Mouse (Mus musculus) midbrain, postnatal 0 days (tissue): ENCODE measurements around the gene Usp38. TPM values are rescaled to one million over a fixed set of nuclear protein-coding genes. Genes with fewer than 3 reads are reported as not detected.

ENCODE experiments used
- ATAC-seq: fragments of 200-750 bp; cut with Nextera tagmentation; 2 replicates; pipeline ENCODE4 v1.8.0; 2017; ENCODE audit warnings: moderate number of reproducible peaks, mild to moderate bottlenecking, moderate TSS enrichment, moderate library complexity; ENCODE audit not compliant: low FRiP score
- DNase-seq: peaks from one replicate; pipeline ENCODE4 v3.0.0-alpha.2; 2015; ENCODE audit warnings: low spot score
- H3K27ac ChIP-seq: fragments of 300-500 bp; sonication (generic); 2 replicates; pipeline ENCODE4 v1.5.1; 2014; ENCODE audit warnings: low read depth, mild to moderate bottlenecking, low read length, mixed read lengths
- H3K27me3 ChIP-seq: fragments of 300-500 bp; sonication (generic); 2 replicates; pipeline ENCODE4 v1.6.1; 2014; ENCODE audit warnings: low read length, control low read depth, mixed read lengths; ENCODE audit not compliant: insufficient read depth
- H3K36me3 ChIP-seq: fragments of 300-500 bp; sonication (generic); 2 replicates; pipeline ENCODE4 v1.6.1; 2014; ENCODE audit warnings: low read length, control low read depth, mixed read lengths; ENCODE audit not compliant: insufficient read depth
- H3K4me1 ChIP-seq: fragments of 300-500 bp; sonication (generic); 2 replicates; pipeline ENCODE4 v1.6.1; 2014; ENCODE audit warnings: mild to moderate bottlenecking, control low read depth, antibody characterized with exemption, low read length, mixed read lengths; ENCODE audit not compliant: insufficient read depth
- H3K4me2 ChIP-seq: fragments of 300-500 bp; sonication (generic); 2 replicates; pipeline ENCODE4 v1.6.1; 2014; ENCODE audit warnings: low read depth, mild to moderate bottlenecking, low read length, mixed read lengths; ENCODE audit not compliant: poor library complexity, severe bottlenecking
- H3K4me3 ChIP-seq: fragments of 300-500 bp; sonication (generic); 2 replicates; pipeline ENCODE4 v1.5.1; 2014; ENCODE audit warnings: low read depth, mild to moderate bottlenecking, low read length, moderate library complexity
- H3K9ac ChIP-seq: fragments of 300-500 bp; sonication (generic); replicated peaks from 2 replicates; pipeline ENCODE4 v1.6.1; 2014; ENCODE audit warnings: mild to moderate bottlenecking, low read length, moderate library complexity, mixed read lengths; ENCODE audit not compliant: poor library complexity, severe bottlenecking
- H3K9me3 ChIP-seq: fragments of 300-500 bp; sonication (generic); 2 replicates; pipeline ENCODE4 v1.6.1; 2016; ENCODE audit warnings: low read length, control low read depth
- CTCF ChIP-seq: IDR thresholded peaks from 2 replicates; pipeline ENCODE4 v1.5.1; 2016; ENCODE audit warnings: antibody characterized with exemption, mild to moderate bottlenecking
- WGBS: fragments of 180-500 bp; shearing (Covaris S2); extraction: QIAGEN DNeasy Blood & Tissue Kit; methylation state at CpG from one replicate; pipeline ENCODE4 v1.1.7; 2014; 5-methylcytosine and 5-hydroxymethylcytosine counted together
- polyA plus RNA-seq: library from polyadenylated mRNA; unstranded; fragments of >200 nt; fragmentation: Nextera tagmentation; extraction: Ambion mirVana; gene quantifications from 2 replicates; pipeline ENCODE4 v1.2.1, GENCODE M21; 2015
- total RNA-seq: library from RNA; depleted of rRNA; stranded (reverse); fragments of >200 nt; gene quantifications from 2 replicates; pipeline ENCODE4 v1.2.3, GENCODE M21; 2014

Gene Usp38
- total and polyA plus RNA-seq, 2 experiments from 2014 or later: 17.9 to 30.4 TPM

- ATAC-seq (no peak), DNase-seq (no peak)
- no peaks in the 10 kb centered on the region for H3K27me3 ChIP-seq
- H3K27ac ChIP-seq: no peak overlapping the region
- no peak for TF ChIP-seq CTCF
- H3K4me3 ChIP-seq: no peak overlapping the region
- H3K4me2 ChIP-seq: no peak overlapping the region
- WGBS: 86% methylated on average over 9 of the region's 9 CpGs
- no peaks in the 10 kb centered on the region for H3K36me3 ChIP-seq
- H3K9me3 ChIP-seq: peaks cover 3% of the 10 kb centered on the region; the same call in 1 of the 2 replicates
- no peak overlapping the region for H3K9ac ChIP-seq
- H3K4me1 ChIP-seq: no peaks in the 10 kb centered on the region
Observed at GRCm38 (mm10) chr8:80959588-80960268, 55.0 kb downstream of the Usp38 start.

DNA sequence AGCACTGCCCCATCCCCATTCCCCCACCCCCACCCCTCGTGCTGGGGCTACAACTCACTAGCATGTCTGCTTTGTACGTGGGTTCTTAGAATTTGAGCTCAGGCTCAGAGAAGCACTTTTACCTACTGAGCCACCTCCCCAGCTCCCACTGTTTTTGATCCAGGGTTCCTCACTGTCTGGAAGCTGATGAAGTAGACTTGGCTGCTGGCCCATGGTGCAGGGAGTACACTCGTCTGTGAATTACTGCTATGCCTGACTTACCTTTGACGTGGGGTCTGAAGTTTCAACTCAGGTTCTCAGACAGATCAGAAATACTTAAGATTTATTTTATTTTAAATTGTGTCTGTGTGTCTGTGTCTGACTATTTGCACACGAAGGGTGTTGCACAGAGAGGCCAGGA, 57.0 kb downstream of the Usp38 start:
- Histone ChIP-seq H3K9ac (no peak overlapping the region), H3K27ac (no peak overlapping the region), H3K4me1 (no peaks in the 10 kb centered on the region), H3K9me3 (peaks cover 3% of the 10 kb centered on the region; the same call in 1 of the 2 replicates), H3K4me3 (no peak overlapping the region), H3K27me3 (no peaks in the 10 kb centered on the region), H3K36me3 (no peaks in the 10 kb centered on the region), H3K4me2 (no peak overlapping the region)
- WGBS: 69% methylated on average over 5 of the region's 5 CpGs
- no peak for TF ChIP-seq CTCF
- no peak for ATAC-seq
- no peak for DNase-seq

GRCm38 (mm10) chr8:80952973-80953372, 61.8 kb downstream of the Usp38 start:
- H3K36me3 ChIP-seq: no peaks in the 10 kb centered on the region
- H3K27ac ChIP-seq: no peak overlapping the region
- H3K27me3 ChIP-seq: no peaks in the 10 kb centered on the region
- no peak overlapping the region for H3K4me3 ChIP-seq
- DNase-seq: no peak
- no peaks in the 10 kb centered on the region for H3K4me1 ChIP-seq
- WGBS: 76% methylated on average over 3 of the region's 3 CpGs
- no peak for TF ChIP-seq CTCF
- no peak for ATAC-seq
- no peak overlapping the region for H3K4me2 ChIP-seq
- H3K9ac ChIP-seq: no peak overlapping the region
- H3K9me3 ChIP-seq: peaks cover 3% of the 10 kb centered on the region; the same call in 1 of the 2 replicates

GRCm38 (mm10) chr8:80952235-80952915, 62.4 kb downstream of the Usp38 start:
- H3K4me3 ChIP-seq: no peak overlapping the region
- H3K9me3 ChIP-seq: peaks cover 3% of the 10 kb centered on the region; the same call in 1 of the 2 replicates
- H3K4me1 ChIP-seq: no peaks in the 10 kb centered on the region
- 63% methylated on average over 6 of the region's 6 CpGs for WGBS
- no peak overlapping the region for H3K27ac ChIP-seq
- H3K36me3 ChIP-seq: no peaks in the 10 kb centered on the region
- H3K4me2 ChIP-seq: no peak overlapping the region
- TF ChIP-seq CTCF: no peak
- no peak overlapping the region for H3K9ac ChIP-seq
- DNase-seq (peak; percentile 48), ATAC-seq (no peak)
- no peaks in the 10 kb centered on the region for H3K27me3 ChIP-seq

GRCm38 (mm10) chr8:80948405-80949183, 66.1 kb downstream of the Usp38 start:
- DNase-seq: no peak
- H3K9me3 ChIP-seq: no peaks in the 10 kb centered on the region
- H3K4me1 ChIP-seq: no peaks in the 10 kb centered on the region
- no peak overlapping the region for H3K27ac ChIP-seq
- no peak overlapping the region for H3K9ac ChIP-seq
- no peaks in the 10 kb centered on the region for H3K27me3 ChIP-seq
- no peak overlapping the region for H3K4me3 ChIP-seq
- no peaks in the 10 kb centered on the region for H3K36me3 ChIP-seq
- no peak for TF ChIP-seq CTCF
- 78% methylated on average over 7 of the region's 7 CpGs for WGBS
- no peak overlapping the region for H3K4me2 ChIP-seq
- no peak for ATAC-seq
